Mouse (Mus musculus): ENCODE results near the gene Npm1.

- no peak for TF ChIP-seq CTCF (IDR thresholded peaks at IDR 0.05; ENCODE audit: borderline replicate concordance, control insufficient read depth, extremely low read depth, insufficient read depth, low read length, poor library complexity)
- TF ChIP-seq POLR2A (IDR thresholded peaks at IDR 0.05; ENCODE audit: control insufficient read depth, extremely low read depth, insufficient read depth, low read length, poor library complexity), result no peak
Observed at GRCm38 (mm10) chr11:33146143-33146497, 16.9 kb downstream of the Npm1 start.

All from thymus, adult 2 months (tissue).